Mouse (Mus musculus) cerebellum, adult 2 months (tissue): ENCODE results near the gene Rab5if.

Source experiments
- CTCF ChIP-seq: fragments of 200-500 bp; IDR thresholded peaks from 2 replicates; pipeline ENCODE4 v1.5.1; 2011; ENCODE audit warnings: low read depth, mild to moderate bottlenecking, control low read depth, low read length, moderate library complexity, borderline replicate concordance; ENCODE audit not compliant: insufficient read depth
- POLR2A ChIP-seq: fragments of 200-500 bp; IDR thresholded peaks from 2 replicates; pipeline ENCODE4 v1.6.1; 2011; ENCODE audit warnings: low read length, control low read depth, borderline replicate concordance; ENCODE audit not compliant: insufficient read depth

- TF ChIP-seq POLR2A (no peak), CTCF (no peak)
Observed at GRCm38 (mm10) chr2:156888490-156888889, 25.6 kb downstream of the Rab5if start.
